Mouse (Mus musculus): ENCODE measurements around the gene Tc2n. TPM values are rescaled to one million over a fixed set of nuclear protein-coding genes. Genes with fewer than 3 reads are reported as not detected.
"Not testable (repeated sequence)": the region's sequence is repeated elsewhere in the genome, so short reads cannot be mapped to it uniquely, and the experiment has no call there.

Gene Tc2n
- polyA plus RNA-seq, 1 experiment from 2014 or later: 0.09 TPM

- H3K27ac ChIP-seq (replicated peaks): no peak overlapping the region
- H3K9me3 ChIP-seq (replicated peaks): no peaks in the 10 kb centered on the region
- no peaks in the 10 kb centered on the region for H3K36me3 ChIP-seq
- no peaks in the 10 kb centered on the region for H3K4me1 ChIP-seq
- 87% methylated on average over 3 of the region's 3 CpGs for WGBS
- H3K27me3 ChIP-seq (ENCODE audit: low read depth, poor library complexity, severe bottlenecking): no peaks in the 10 kb centered on the region
- no peak overlapping the region for H3K4me3 ChIP-seq
- no peak for DNase-seq (ENCODE audit: low spot score)
Measured at GRCm38 (mm10) chr12:101699176-101699575, 19.1 kb downstream of the Tc2n start.

GRCm38 (mm10) chr12:101696521-101696920 lies 21.8 kb downstream of the Tc2n start:
- H3K4me1 ChIP-seq: no peaks in the 10 kb centered on the region
- no peak overlapping the region for H3K4me3 ChIP-seq
- no peak for DNase-seq (ENCODE audit: low spot score)
- no peak overlapping the region for H3K27ac ChIP-seq (replicated peaks)
- no peaks in the 10 kb centered on the region for H3K9me3 ChIP-seq (replicated peaks)
- no peaks in the 10 kb centered on the region for H3K27me3 ChIP-seq (ENCODE audit: low read depth, poor library complexity, severe bottlenecking)
- H3K36me3 ChIP-seq: no peaks in the 10 kb centered on the region
- WGBS: 82% methylated on average over 1 of the region's 1 CpGs

GRCm38 (mm10) chr12:101680538-101680937 lies 37.8 kb downstream of the Tc2n start:
- no peak for DNase-seq (ENCODE audit: low spot score)
- no peaks in the 10 kb centered on the region for H3K36me3 ChIP-seq
- 100% methylated on average over 2 of the region's 2 CpGs for WGBS
- no peak overlapping the region for H3K4me3 ChIP-seq
- no peaks in the 10 kb centered on the region for H3K4me1 ChIP-seq
- no peak overlapping the region for H3K27ac ChIP-seq (replicated peaks)
- H3K9me3 ChIP-seq (replicated peaks): no peaks in the 10 kb centered on the region
- H3K27me3 ChIP-seq (ENCODE audit: low read depth, poor library complexity, severe bottlenecking): no peaks in the 10 kb centered on the region

- H3K4me1 ChIP-seq: no peaks in the 10 kb centered on the region
- WGBS: 90% methylated on average over 2 of the region's 2 CpGs
- no peaks in the 10 kb centered on the region for H3K36me3 ChIP-seq
- no peaks in the 10 kb centered on the region for H3K27me3 ChIP-seq (ENCODE audit: low read depth, poor library complexity, severe bottlenecking)
- H3K4me3 ChIP-seq: no peak overlapping the region
- no peak overlapping the region for H3K27ac ChIP-seq (replicated peaks)
- H3K9me3 ChIP-seq (replicated peaks): no peaks in the 10 kb centered on the region
- no peak for DNase-seq (ENCODE audit: low spot score)
Measured at GRCm38 (mm10) chr12:101667502-101667901, 50.8 kb downstream of the Tc2n start.

- Histone ChIP-seq H3K4me3 (no peak overlapping the region), H3K27ac (replicated peaks) (no peak overlapping the region), H3K36me3 (no peaks in the 10 kb centered on the region), H3K27me3 (ENCODE audit: low read depth, poor library complexity, severe bottlenecking) (no peaks in the 10 kb centered on the region), H3K9me3 (replicated peaks) (0 out of 2 replicates have a peak, but pooled peaks cover 4% of the 10 kb centered on the region), H3K4me1 (no peaks in the 10 kb centered on the region)
- 93% methylated on average over 1 of the region's 1 CpGs for WGBS
- no peak for DNase-seq (ENCODE audit: low spot score)
Measured at GRCm38 (mm10) chr12:101633137-101633536, 85.2 kb downstream of the Tc2n start.

- H3K4me3 ChIP-seq; DNase-seq (ENCODE audit: low spot score); H3K4me1 ChIP-seq; H3K27ac ChIP-seq (replicated peaks); H3K27me3 ChIP-seq (ENCODE audit: low read depth, poor library complexity, severe bottlenecking); H3K36me3 ChIP-seq; H3K9me3 ChIP-seq (replicated peaks): not testable (repeated sequence)
Measured at GRCm38 (mm10) chr12:101606622-101607021, 111.7 kb downstream of the Tc2n start.

Other genes starting within 250 kb of the Tc2n start
- gene Fbln5, start 100.5 kb upstream of the Tc2n start, polyA plus RNA-seq (2016; fragmentation: Nextera tagmentation; extraction: Ambion mirVana): 11.4 and 13.9 TPM in 2 replicates
- gene Trip11, start 194.7 kb upstream of the Tc2n start, polyA plus RNA-seq (2016; fragmentation: Nextera tagmentation; extraction: Ambion mirVana): 16.0 and 17.0 TPM in 2 replicates
- gene Atxn3, start 239.7 kb upstream of the Tc2n start, polyA plus RNA-seq (2016; fragmentation: Nextera tagmentation; extraction: Ambion mirVana): 14.4 and 16.2 TPM in 2 replicates